Mouse (Mus musculus) CH12.LX (cell line): Measurements from ENCODE around the gene Fgd2. TPM values are rescaled to one million over a fixed set of nuclear protein-coding genes. Genes with fewer than 3 reads are reported as not detected.
A peak's percentile ranks its signal among the peaks of the same experiment; 100 is the strongest.

ENCODE experiments used
- DNase-seq: peaks from one replicate; pipeline ENCODE4 v3.0.0-alpha.2; 2013; ENCODE audit errors: extremely low read depth
- H3K27ac ChIP-seq: 2 replicates; pipeline ENCODE4 v1.5.1; 2012; ENCODE audit warnings: low read depth, mild to moderate bottlenecking, control low read depth, moderate library complexity; ENCODE audit not compliant: insufficient read depth
- H3K27me3 ChIP-seq: replicated peaks from 2 replicates; pipeline ENCODE3; 2012; ENCODE audit warnings: inconsistent platforms
- H3K36me3 ChIP-seq, 2 experiments: replicated peaks in 1 of 2; 2 replicates each; pipeline versions ENCODE3 to v1.6.1; 2012; ENCODE audit warnings: inconsistent platforms in 1 of 2, low read length in 1 of 2, mild to moderate bottlenecking in 1 of 2, mixed read lengths in 1 of 2, moderate library complexity in 1 of 2; ENCODE audit not compliant: control insufficient read depth in 1 of 2, insufficient read depth in 1 of 2
- H3K4me1 ChIP-seq, 2 experiments: 2 replicates each; pipeline ENCODE4 v1.6.1; 2012; ENCODE audit warnings: inconsistent platforms in 1 of 2, moderate library complexity in 1 of 2; ENCODE audit not compliant: insufficient read depth in 2 of 2, control insufficient read depth in 1 of 2
- H3K4me2 ChIP-seq: 2 replicates; pipeline ENCODE4 v1.6.1; 2012; ENCODE audit warnings: low read depth, mild to moderate bottlenecking, control low read depth; ENCODE audit not compliant: poor library complexity, insufficient read depth, severe bottlenecking
- H3K4me3 ChIP-seq, 3 experiments: fragments of 150-350 bp in 1 of 3; sonication (generic) in 1 of 3; replicated peaks in 1 of 3; 2 replicates each; pipeline versions ENCODE3 to v1.5.1; 2011 to 2012; ENCODE audit warnings: low read depth in 2 of 3, low read length in 2 of 3, mild to moderate bottlenecking in 2 of 3, moderate library complexity in 2 of 3, control low read depth in 1 of 3, improper control_type of control experiment in 1 of 3, inconsistent platforms in 1 of 3, mixed read lengths in 1 of 3; ENCODE audit not compliant: poor library complexity in 1 of 3
- H3K79me2 ChIP-seq: replicated peaks from 2 replicates; pipeline ENCODE4 v1.6.1; 2012; ENCODE audit warnings: mild to moderate bottlenecking, moderate library complexity; ENCODE audit not compliant: control insufficient read depth, poor library complexity, insufficient read depth, severe bottlenecking; ENCODE audit errors: extremely low read depth
- H3K9ac ChIP-seq: 2 replicates; pipeline ENCODE4 v1.6.1; 2012; ENCODE audit warnings: low read depth, mild to moderate bottlenecking, control low read depth, moderate library complexity; ENCODE audit not compliant: insufficient read depth
- H3K9me3 ChIP-seq: replicated peaks from 2 replicates; pipeline ENCODE3; 2012; ENCODE audit warnings: low read length, inconsistent platforms, mixed read lengths
- BHLHE40 ChIP-seq: IDR thresholded peaks from 2 replicates; pipeline ENCODE4 v1.6.1; 2011; ENCODE audit warnings: mild to moderate bottlenecking, low read depth, low read length, improper control_type of control experiment
- CHD1 ChIP-seq: IDR thresholded peaks from 2 replicates; pipeline ENCODE4 v1.6.1; 2012; ENCODE audit warnings: low read depth, low read length, improper control_type of control experiment, inconsistent platforms
- CTCF ChIP-seq, 2 experiments: IDR thresholded peaks in 1 of 2; conservative IDR thresholded peaks in 1 of 2; 2 replicates each; pipeline ENCODE4 v1.5.1; 2011 to 2012; ENCODE audit warnings: low read depth in 2 of 2, low read length in 2 of 2, improper control_type of control experiment in 1 of 2, inconsistent platforms in 1 of 2, mild to moderate bottlenecking in 1 of 2, moderate library complexity in 1 of 2
- JUN ChIP-seq: IDR thresholded peaks from 2 replicates; pipeline ENCODE4 v1.6.1; 2011; ENCODE audit warnings: low read depth, mild to moderate bottlenecking, low read length, improper control_type of control experiment, moderate library complexity; ENCODE audit not compliant: insufficient read depth
- NRF1 ChIP-seq: IDR thresholded peaks from 2 replicates; pipeline ENCODE4 v1.6.1; 2014; ENCODE audit warnings: low read depth, mild to moderate bottlenecking, inconsistent platforms, low read length, improper control_type of control experiment, moderate library complexity
- PAX5 ChIP-seq: IDR thresholded peaks from 2 replicates; pipeline ENCODE4 v1.6.1; 2012; ENCODE audit warnings: low read length, inconsistent platforms, mixed read lengths
- POLR2A ChIP-seq: IDR thresholded peaks from 2 replicates; pipeline ENCODE4 v1.6.1; 2011; ENCODE audit warnings: low read depth, mild to moderate bottlenecking, improper control_type of control experiment, low read length
- RAD21 ChIP-seq: IDR thresholded peaks from 2 replicates; pipeline ENCODE4 v1.6.1; 2011; ENCODE audit warnings: low read depth, mild to moderate bottlenecking, low read length, improper control_type of control experiment, moderate library complexity
- RCOR1 ChIP-seq: conservative IDR thresholded peaks from 2 replicates; pipeline ENCODE4 v1.6.1; 2012; ENCODE audit warnings: low read depth, mild to moderate bottlenecking, inconsistent platforms, low read length, improper control_type of control experiment
- SMC3 ChIP-seq: IDR thresholded peaks from 2 replicates; pipeline ENCODE4 v1.6.1; 2011; ENCODE audit warnings: low read depth, low read length, improper control_type of control experiment
- UBTF ChIP-seq: IDR thresholded peaks from 2 replicates; pipeline ENCODE4 v1.6.1; 2012; ENCODE audit warnings: low read depth, mild to moderate bottlenecking, inconsistent platforms, low read length, improper control_type of control experiment, moderate library complexity
- USF2 ChIP-seq: conservative IDR thresholded peaks from 2 replicates; pipeline ENCODE4 v1.6.1; 2011; ENCODE audit warnings: low read depth, low read length, improper control_type of control experiment
- ZC3H11A ChIP-seq: IDR thresholded peaks from 2 replicates; pipeline ENCODE4 v1.6.1; 2012; ENCODE audit warnings: low read depth, mild to moderate bottlenecking, inconsistent platforms, low read length, improper control_type of control experiment
- ZKSCAN1 ChIP-seq: IDR thresholded peaks from 2 replicates; pipeline ENCODE4 v1.6.1; 2012; ENCODE audit warnings: low read depth, inconsistent platforms, low read length, improper control_type of control experiment, borderline replicate concordance
- ZMIZ1 ChIP-seq: IDR thresholded peaks from 2 replicates; pipeline ENCODE4 v1.6.1; 2012; ENCODE audit warnings: low read depth, mild to moderate bottlenecking, inconsistent platforms, low read length, improper control_type of control experiment
- ZNF384 ChIP-seq: IDR thresholded peaks from 2 replicates; pipeline ENCODE4 v1.6.1; 2012; ENCODE audit warnings: low read depth, low read length, improper control_type of control experiment, inconsistent platforms
- dilution Hi-C: fragments of 300-500 bp; cut with MboI; formaldehyde crosslinking; loops from 2 replicates; pipeline ENCODE4 v1.14.3; 2020; ENCODE audit warnings: low sequenced_read_pairs; ENCODE audit not compliant: extremely low pct_unique_long_range_greater_than_20kb, extremely low pct_ligation_motif_present
- in situ Hi-C: fragments of 300-500 bp; cut with MboI; formaldehyde crosslinking; loops from 3 replicates; pipeline ENCODE4 v1.14.3; 2019; ENCODE audit warnings: low sequenced_read_pairs, low pct_ligation_motif_present, low pct_unique_long_range_greater_than_20kb, mixed read lengths
- polyA plus RNA-seq: library from polyadenylated mRNA; unstranded; fragments of >175 nt; gene quantifications from 2 replicates; pipeline ENCODE4 v1.2.1, GENCODE M21; 2012; ENCODE audit warnings: low read depth; ENCODE audit not compliant: insufficient read length
- total RNA-seq, 2 experiments: library from RNA; depleted of rRNA; stranded (reverse); fragments of 300-350 nt in 1 of 2; fragments of >200 nt in 1 of 2; gene quantifications; 2 replicates each; pipeline ENCODE4 v1.2.3; 2012 to 2014

The Fgd2 gene
- total and polyA plus RNA-seq, 3 experiments = 41.7 to 54.4 (median 48.3) TPM

- in situ Hi-C loops = no loop called here
- H3K4me1 ChIP-seq = peaks cover 16 to 47% of the 10 kb centered on the region in 2 experiments
- no peak for DNase-seq
- H3K79me2 ChIP-seq = no peaks in the 10 kb centered on the region
- no peak overlapping the region for H3K4me2 ChIP-seq
- H3K27me3 ChIP-seq = no peaks in the 10 kb centered on the region
- H3K9ac ChIP-seq = no peak overlapping the region
- H3K27ac ChIP-seq = no peak overlapping the region
- H3K9me3 ChIP-seq = no peaks in the 10 kb centered on the region
- dilution Hi-C loops = no loop called here
- H3K36me3 ChIP-seq = peaks cover 10 to 46% of the 10 kb centered on the region in 2 experiments
- TF ChIP-seq ZKSCAN1 (no peak), ZMIZ1 (no peak), UBTF (no peak), CHD1 (no peak), POLR2A (no peak), RCOR1 (no peak), BHLHE40 (no peak)
- no peak overlapping the region for H3K4me3 ChIP-seq
Observed at GRCm38 (mm10) chr17:29380241-29380640, 19.5 kb downstream of the Fgd2 start.

- no peak overlapping the region for H3K27ac ChIP-seq
- H3K27me3 ChIP-seq = no peaks in the 10 kb centered on the region
- H3K4me1 ChIP-seq = peaks cover 16 to 47% of the 10 kb centered on the region in 2 experiments
- no peak overlapping the region for H3K4me3 ChIP-seq
- no peak overlapping the region for H3K9ac ChIP-seq
- peaks cover 6 to 36% of the 10 kb centered on the region in 2 experiments for H3K36me3 ChIP-seq
- H3K79me2 ChIP-seq = no peaks in the 10 kb centered on the region
- no peak for TF ChIP-seq JUN
- no peak for TF ChIP-seq RCOR1
- TF ChIP-seq ZC3H11A = 0 out of 2 replicates have a peak, but pooled peaks have one; percentile 13
- peak; percentile 48 for TF ChIP-seq RAD21
- no peak for TF ChIP-seq UBTF
- peak in 1 of 2 experiments; percentile 63; a peak in 2 of 4 replicates for TF ChIP-seq CTCF (conservative IDR thresholded peaks at IDR 0.05 in 1 of 2, IDR thresholded peaks at IDR 0.05 in 1 of 2; ENCODE audit: low read depth in 2 of 2, low read length in 2 of 2)
- peak; percentile 57 for TF ChIP-seq SMC3
- DNase-seq = peak; percentile 87
- dilution Hi-C loops = no loop called here
- H3K4me2 ChIP-seq = no peak overlapping the region
- in situ Hi-C loops = no loop called here
- H3K9me3 ChIP-seq = no peaks in the 10 kb centered on the region
Observed at GRCm38 (mm10) chr17:29381472-29381871, 20.8 kb downstream of the Fgd2 start.

- Histone ChIP-seq H3K9me3 (peaks cover 2% of the 10 kb centered on the region), H3K27me3 (no peaks in the 10 kb centered on the region), H3K4me1 (peaks cover 16 to 46% of the 10 kb centered on the region in 2 experiments), H3K27ac (no peak overlapping the region), H3K36me3 (peaks cover 3 to 28% of the 10 kb centered on the region in 2 experiments), H3K9ac (no peak overlapping the region), H3K79me2 (no peaks in the 10 kb centered on the region)
- no peak for DNase-seq
- no peak for TF ChIP-seq USF2
- no peak for TF ChIP-seq NRF1
- TF ChIP-seq PAX5 = no peak
- TF ChIP-seq RCOR1 = no peak
- TF ChIP-seq BHLHE40 = 0 out of 2 replicates have a peak, but pooled peaks have one; percentile 6
- TF ChIP-seq ZNF384 = no peak
- TF ChIP-seq, all 38 proteins: peak for 1
- no peak overlapping the region for H3K4me2 ChIP-seq
- in situ Hi-C loops (no loop called here), dilution Hi-C loops (no loop called here)
- no peak overlapping the region for H3K4me3 ChIP-seq
Observed at GRCm38 (mm10) chr17:29382417-29382816, 21.7 kb downstream of the Fgd2 start.
